Mouse (Mus musculus) right cerebral cortex, postnatal 10 days (tissue): ENCODE results near the gene Gnl2.

Experiments
- DNase-seq, 2 experiments: peaks; one replicate each; pipeline ENCODE4 v3.0.0; 2021; ENCODE audit warnings: low spot score in 2 of 2

Gene Gnl2

DNA sequence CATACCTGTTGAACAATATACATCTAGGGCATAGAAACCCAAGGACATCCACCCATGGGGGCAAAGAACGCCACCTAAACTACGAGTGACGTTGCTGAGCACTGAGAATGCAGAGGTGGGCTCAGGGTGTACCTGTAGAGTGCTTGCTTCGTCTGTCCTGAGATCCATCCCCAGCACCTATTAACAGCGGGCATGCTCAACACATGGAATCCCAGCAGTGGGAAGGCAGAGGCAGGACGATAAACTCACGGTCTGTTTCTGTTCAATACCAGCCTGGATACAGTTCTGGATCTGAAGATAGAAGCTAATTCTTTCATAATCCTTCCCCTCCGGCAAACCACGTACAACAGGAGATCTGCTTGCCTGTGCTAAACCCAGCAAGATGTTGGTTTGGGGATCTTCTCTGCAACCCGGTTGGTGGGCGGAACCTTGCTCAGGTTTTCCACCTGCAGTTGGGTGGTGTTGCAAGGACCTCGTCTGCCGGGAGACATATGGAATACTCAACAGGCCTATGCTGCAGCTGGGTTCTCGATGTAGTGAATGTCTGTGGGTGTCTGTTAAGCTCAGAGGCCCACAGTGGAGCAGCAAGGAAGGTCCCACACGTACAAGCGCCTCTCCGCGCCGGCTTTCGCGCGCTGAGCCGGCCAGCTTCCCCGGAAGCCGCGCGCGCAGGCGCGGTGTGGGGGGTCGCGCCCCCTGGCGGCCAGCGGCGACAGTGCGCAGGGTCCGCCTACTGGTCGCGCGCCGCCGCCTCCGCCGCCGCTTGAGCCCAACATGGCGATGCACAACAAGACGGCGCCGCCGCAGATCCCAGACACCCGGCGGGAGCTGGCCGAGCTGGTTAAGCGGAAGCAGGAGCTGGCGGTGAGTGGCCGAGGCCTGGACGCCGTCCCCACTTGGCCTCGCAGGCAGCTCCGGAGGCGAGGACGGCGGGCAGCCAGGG lies 68.3 kb downstream of the Gnl2 start, which contains the start of gene Meaf6:
Meaf6 (plus strand) TSS at position 732 of the 943 bp plus-strand sequence.
- peak; percentile 92 to 94 for DNase-seq

DNA sequence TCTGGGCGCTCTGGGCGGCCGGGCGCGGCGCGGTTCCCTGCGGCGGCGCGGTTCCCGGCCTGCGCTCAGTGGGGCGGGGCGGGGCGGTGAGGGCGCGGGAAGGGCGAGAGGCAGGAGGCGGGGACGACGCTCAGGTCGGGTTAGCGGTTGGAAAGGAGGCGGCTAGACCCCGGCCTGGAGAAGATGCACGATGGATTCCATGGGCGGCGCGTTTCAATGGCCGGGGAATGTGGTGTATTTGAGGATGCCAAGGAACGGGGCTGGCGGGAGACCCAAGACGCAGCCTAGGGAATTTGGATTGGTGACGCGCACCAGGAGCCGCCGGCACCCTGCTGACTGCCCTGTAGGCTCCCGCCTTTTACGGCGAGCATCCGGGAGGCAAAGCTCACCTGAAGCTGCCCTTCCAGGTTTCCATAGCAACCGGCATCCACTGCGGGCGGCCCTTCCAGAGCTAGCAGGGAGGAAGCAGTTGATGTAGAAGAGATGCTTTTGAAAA lies 69.0 kb downstream of the Gnl2 start:
- peak; percentile 82 to 87 for DNase-seq

DNA sequence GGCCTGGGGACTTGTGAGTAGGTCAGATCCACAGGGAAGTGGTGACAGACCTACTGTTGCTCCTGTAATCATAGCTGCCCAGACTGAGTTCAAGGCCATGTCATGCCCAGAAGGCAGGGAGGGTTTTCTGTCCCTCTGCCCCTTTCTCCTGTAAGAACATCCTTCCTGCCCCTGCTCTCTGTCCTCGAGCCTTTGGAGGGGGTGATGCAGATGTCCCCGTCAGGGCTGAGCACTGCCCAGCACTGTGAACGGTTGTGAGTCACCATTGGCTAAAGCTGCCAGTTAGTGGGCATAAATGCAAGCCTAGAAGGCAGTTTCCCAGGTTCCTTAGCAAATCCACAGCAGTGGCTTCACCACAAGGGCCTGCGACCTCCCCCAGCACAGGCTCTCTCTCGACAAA lies 76.6 kb downstream of the Gnl2 start:
- DNase-seq: no peak

DNA sequence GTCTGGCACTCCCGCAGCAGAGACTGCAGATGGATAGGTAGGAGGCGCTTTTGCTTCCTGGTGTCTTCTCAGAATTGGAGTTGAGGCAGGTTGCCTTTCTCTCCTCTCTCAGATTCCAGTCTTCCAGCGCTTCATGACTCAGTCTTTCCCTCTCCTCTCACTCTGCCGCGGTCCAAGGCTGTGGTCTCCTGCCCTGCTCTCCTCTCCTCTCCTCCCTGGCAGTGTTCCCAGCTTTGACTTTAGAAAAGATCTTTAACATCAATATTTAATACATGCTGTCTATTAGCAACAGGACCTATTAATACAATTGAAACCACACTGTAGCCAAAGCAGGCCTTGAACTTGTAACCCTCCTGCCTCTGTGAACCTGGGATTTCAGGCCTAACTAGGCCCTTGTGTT lies 79.7 kb downstream of the Gnl2 start:
- no peak for DNase-seq

DNA sequence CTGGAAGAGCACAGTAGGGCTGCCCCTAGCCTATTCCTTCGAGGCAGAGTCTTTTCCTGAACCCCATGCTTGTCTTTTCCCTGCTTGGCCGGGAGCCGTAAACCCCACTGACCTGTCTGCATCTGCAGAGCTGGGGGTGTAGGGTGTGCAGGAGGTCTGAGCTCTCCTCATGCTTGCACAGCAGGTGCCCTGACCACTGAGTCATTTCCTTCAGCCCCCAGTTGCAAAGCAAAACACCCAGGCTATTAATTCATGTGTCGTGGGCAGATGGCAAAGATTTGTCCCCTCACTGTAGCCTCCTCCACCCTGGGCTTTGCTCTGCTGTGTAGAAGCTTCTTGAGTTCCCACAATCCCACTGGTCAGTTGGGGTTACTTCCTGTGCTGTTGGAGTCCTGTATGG lies 81.0 kb downstream of the Gnl2 start:
- DNase-seq: no peak

DNA sequence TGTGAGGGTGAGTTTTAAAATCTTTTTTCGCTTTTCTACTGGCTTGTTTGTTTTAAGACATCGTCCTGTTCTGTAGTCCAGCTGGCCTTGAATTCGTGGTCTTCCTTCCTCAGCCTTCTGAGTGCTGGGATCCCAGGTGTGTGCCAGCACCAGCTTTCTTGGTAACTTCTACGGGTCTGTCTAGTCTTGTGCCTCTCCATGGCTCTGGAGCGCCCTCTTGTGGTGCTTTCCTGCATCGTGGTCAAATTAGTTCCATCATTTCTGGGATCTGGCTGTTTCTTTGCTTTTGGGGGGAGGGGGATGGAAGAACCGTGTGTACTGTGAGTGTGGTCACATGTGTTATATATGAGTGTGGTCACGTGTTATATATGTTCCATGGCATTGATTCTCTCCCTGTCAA lies 83.1 kb downstream of the Gnl2 start:
- peak; percentile 81 to 90 for DNase-seq

DNA sequence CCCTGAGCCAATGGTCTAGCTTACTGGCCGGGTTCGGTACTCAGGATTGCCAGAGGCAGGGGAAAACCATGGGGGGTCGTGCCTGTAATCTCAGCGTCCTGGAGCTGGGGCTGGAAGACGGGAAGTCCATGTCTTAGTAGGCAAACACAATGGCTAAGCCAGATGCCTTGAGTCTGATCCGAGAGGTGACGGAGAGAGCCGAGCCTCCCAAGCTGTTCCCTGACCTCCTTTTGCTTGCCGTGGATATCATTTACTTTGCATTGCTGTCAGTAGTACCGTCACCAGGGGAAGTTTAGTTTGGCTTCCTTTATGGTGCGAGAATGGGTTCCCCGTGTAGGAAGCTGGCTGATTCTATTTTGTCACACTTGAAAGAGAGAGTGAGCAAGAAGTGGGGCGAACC lies 84.9 kb downstream of the Gnl2 start:
- no peak for DNase-seq
